Mouse (Mus musculus) olfactory bulb, adult 2 months (tissue): ENCODE measurements around the gene Ube2r2.

ENCODE experiments used
- CTCF ChIP-seq: fragments of 200-500 bp; IDR thresholded peaks from 2 replicates; pipeline ENCODE4 v1.5.1; 2012; ENCODE audit warnings: low read depth, mild to moderate bottlenecking, low read length, moderate library complexity; ENCODE audit not compliant: insufficient read depth
- POLR2A ChIP-seq: fragments of 200-500 bp; IDR thresholded peaks from 2 replicates; pipeline ENCODE4 v1.6.1; 2012; ENCODE audit warnings: mild to moderate bottlenecking, low read depth, low read length, moderate library complexity; ENCODE audit not compliant: insufficient read depth

- TF ChIP-seq POLR2A (no peak), CTCF (no peak)
Observed at GRCm38 (mm10) chr4:41240916-41241315, 105.4 kb downstream of the Ube2r2 start.
